Mouse (Mus musculus): ENCODE measurements around the gene Ccdc155.

The Ccdc155 gene

DNA sequence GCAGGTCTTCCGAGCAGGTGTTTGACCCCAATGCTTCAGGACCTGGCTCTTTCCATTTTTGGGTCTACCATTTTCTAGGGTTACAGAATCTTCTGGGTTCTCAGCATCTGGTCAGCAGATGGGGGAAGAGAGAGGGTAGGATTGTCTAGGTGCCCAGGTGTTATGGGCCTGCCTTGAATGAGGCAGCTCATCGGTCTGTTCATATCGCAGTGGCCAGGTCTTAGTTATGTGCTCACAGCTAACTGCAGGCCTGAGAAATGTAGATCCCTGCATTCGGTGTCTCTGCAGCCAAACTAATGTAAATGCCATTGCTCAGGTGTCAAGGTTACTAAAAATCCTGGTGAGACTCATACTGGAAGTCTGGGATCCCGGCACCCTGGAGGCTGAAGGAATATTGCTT lies 21.7 kb upstream of the Ccdc155 start:
- DNase-seq (ENCODE audit: low spot score in 2 of 2), result no peak

DNA sequence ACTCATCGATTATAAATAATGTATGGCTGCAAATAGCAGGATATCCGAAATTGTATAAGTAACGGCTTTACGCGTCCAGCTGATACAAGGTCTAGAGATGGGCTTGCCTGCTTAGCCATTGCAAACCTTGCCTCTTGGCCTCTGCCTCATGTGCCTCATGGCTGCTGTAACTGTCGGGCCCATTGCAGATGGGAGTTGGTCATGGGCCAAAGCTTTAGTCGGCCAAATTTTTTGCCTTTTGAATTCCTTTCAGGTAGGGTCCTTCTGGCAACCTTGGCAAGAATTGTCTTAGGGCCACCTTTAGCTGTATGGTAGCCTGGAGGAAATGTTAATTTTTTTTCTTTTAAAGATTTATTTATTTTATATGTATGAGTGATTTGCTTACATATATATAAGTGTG lies 20.1 kb upstream of the Ccdc155 start:
- no peak for DNase-seq (ENCODE audit: low spot score in 2 of 2)

DNA sequence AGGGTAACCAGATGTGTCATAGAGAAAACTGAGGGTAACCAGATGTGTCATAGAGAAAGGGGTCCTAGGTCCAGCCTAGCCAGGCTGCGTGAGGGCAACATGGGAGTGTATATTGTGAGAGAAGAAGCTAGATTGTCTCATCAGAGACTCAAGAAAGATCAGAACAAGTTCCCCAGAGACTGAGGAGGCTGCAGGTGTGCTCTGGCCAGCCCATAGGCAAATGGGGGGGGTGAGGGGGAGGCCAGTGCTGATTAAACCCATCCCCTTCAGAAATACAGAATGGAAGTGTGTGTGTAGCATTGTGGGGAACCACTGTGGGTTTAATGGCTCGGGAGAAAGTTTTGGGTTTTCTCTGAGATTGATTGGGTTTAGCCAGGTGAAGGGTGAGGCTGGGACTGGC lies 17.0 kb upstream of the Ccdc155 start:
- no peak for DNase-seq (ENCODE audit: low spot score in 2 of 2)

DNA sequence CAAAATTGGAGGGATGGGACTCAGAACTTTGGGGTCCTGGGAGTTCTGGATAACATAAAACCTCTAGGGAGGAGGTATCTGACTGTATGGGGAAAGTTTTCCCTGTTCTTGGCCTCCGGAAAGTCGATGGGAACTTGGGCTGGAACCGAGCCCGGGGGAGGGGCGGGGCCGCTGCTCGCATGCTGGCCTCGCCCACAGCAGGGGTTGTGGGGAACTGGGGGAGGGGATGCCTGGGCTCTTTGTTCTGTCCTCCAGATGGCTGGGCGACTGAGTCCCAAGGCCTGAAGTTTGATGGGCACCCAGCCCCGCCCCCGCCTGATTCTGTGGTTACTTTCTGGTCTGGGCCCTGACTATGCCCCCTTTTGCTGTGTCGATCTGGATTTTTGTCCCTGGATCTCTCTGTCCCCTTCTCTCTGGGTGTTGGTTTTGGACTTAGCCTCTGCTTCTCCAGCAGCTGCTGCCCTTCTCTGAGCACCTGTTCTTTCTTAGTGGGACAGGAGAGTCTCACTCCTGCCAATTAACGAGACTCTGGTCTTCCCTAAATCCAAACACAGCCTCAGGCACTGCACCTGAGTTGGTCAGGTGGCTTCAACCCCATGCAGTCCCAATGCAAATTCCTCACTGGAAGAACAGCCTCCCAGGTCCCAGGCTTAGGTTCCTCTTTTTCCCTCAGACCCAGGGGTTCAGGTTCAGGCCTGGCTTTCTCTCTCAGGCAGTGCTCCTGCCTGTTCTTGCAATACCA lies 11.9 kb upstream of the Ccdc155 start:
- DNase-seq (ENCODE audit: low spot score in 2 of 2), result peak in 1 of 2 experiments; percentile 48

DNA sequence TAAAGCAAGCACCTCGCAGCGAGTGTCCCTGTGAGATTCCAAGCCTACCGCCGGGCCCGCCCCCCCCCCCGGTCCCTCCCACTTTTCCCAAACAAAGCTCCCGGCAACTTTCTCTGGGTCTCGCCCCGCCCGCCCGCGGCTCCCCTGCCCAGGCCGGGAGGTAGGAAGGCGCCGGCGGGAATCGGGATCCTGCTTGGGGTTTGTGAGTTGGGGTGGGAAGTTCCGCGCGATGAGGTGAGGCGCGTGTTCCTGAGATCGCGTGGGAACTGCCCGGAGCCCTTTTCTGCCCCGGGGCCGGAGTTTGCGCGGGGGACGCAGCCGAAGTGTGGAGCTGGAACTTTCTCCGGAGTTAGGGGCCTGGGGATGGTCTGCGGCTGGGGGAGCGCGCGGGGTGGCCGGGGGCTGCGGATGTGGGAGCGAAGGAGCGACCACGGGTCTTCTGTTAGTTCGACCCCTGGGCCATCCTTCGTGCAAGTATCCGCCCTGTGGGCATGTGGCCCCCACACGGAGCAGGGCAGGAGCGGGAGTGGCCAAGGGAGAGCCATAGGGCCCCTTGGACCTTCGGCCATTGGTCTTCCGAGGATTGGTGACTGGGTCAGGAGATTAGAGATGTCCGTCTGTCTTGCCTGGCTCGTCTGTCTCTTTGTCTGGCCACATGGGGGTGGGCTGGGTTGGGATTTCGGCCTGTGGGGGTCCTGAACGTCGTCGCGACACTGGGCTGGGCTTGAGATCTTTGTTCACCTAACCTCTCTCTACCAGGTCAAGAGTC lies 11.2 kb upstream of the Ccdc155 start, which contains the start of gene Tead2:
Tead2 (plus strand) TSS at position 81 of the 769 bp plus-strand sequence.
- DNase-seq (ENCODE audit: low spot score in 2 of 2), result peak in 1 of 2 experiments; percentile 38

DNA sequence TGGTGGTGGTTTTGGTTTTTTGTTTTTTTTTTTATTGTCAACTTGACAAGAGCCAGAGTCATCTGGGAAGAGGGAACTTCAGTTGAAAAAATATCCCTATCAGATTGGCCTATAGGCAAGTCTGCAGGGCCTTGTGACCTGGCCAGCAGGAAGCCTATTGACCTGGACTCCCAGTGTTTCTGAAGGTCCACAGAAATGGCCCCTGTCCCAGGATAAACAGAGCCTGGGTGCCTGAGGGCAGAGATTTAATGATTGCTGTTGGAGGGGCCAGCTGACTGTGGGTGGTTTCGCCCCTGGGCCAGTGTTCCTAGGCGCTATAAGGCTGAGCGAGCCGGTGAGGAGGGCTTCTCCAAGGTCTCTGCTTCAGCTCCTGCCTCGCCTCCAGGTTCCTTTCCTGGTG lies 9.0 kb upstream of the Ccdc155 start:
- DNase-seq (ENCODE audit: low spot score in 2 of 2), result no peak

DNA sequence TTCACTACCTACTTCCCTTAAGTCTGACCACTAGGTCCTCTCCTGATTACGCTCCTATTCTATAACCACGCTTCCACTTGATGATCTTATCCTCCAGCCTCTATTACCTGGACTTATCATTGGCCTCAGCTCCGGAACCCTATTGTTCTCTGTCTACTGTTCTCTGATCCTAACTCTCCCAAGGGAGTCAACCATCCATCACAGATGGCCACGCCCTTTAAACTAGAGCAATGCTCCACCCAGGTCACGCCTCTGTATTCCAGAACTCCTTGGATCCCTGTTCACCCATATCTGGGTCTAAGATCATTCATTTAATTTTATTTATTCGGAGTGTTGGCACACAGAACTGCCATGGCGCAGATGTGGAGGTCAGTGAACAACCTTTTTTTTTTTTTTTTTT lies 7.7 kb upstream of the Ccdc155 start:
- DNase-seq (ENCODE audit: low spot score in 2 of 2), result no peak

DNA sequence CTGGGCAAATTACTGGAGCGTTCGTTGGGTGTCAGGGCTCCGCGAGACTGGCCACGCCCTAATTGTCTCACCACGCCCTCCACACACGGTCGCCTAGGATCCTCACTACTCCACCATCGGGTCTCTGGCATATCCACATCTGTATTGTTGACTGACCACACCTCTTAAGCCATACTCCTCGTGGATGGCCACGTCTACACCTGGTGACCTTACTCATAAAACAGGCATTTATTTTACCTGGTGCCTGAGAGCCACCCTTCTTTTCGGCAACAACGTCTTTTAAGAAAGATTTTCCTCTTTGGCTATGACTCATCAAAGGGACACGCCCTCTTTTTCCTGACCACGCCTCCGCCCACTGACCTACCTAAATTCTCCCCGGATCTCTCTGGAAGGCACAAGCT lies 7.2 kb upstream of the Ccdc155 start, which contains the start of gene Dkkl1:
Dkkl1 (minus strand) TSS at position 297 of the 401 bp plus-strand sequence.
- DNase-seq (ENCODE audit: low spot score in 2 of 2), result peak in 1 of 2 experiments; percentile 15

DNA sequence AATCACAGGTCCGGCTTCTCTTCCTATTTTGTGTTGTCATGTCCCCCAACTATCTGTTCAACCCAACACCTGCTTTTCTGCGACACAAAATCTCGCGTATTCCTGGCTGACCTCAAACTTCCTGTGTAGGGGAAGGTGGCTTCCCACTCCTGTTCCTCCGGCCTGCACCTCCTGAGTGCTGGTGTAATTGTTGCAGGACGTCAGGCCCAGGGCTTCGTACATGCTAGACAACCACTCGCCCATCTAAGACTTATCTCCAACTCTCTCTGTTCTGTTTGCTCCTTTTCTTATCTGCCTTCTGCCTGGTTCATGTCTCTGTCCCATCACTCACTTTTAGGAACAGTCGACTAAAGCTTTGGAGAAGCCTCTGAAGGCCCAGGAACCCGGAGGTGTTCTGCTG lies 6.4 kb upstream of the Ccdc155 start:
- no peak for DNase-seq (ENCODE audit: low spot score in 2 of 2)

DNA sequence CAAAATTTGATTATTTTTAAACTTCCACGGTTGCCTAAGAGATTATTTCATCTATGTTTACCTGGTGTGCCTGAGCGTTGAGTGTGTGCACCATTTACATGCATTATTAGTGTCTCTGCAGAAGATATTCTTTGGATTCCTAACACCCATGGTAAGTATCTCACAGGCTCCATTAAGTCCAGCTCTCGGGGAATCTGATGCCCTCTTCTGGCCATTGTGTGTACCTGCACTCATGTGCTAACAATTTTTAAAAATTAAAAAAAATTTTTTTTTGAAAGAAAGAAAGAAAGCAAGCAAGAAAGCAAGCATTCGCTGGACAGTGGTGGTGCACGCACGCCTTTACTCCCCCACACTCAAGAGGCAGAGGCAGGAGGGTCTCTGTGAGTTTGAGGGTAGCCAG lies 3.6 kb upstream of the Ccdc155 start:
- no peak for DNase-seq (ENCODE audit: low spot score in 2 of 2)

DNA sequence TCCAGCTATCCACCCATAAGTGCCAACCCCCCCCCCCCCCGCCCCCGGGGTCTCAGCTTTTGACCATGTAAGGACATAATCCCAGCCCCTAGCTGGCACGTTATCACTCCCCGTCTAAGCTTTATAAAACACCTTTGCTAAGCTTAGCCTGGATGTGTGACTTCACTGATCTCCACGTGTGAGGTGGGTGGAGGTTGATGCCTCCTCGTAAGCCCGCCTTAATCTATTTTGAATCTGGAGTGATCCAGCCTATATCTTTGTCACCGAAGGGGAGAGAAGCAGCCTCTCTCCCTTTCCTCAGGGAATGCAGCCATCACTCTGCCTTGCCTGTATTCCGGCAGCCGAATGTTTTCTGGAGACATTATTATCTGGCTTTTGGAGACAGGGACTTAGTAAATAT lies 2.0 kb downstream of the Ccdc155 start:
- DNase-seq (ENCODE audit: low spot score in 2 of 2), result no peak

DNA sequence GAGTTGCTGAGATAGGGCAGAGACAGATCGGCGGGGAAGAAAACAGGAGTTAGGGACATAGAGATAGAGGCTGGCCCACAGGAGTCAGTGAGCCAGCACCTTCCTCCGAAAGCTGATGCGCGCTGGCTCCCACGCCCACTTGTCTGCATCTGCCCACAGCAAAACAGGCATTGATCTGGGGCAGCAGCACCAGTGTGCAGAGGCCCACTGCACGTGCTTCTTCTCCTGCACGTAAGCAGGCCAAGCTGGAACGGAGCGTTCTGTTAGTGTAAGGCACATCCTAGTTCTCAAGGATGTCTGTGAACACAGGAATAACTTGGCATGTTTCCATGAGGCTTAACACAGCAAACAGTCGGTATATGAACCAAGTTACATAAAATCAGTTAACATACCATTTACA lies 5.7 kb downstream of the Ccdc155 start:
- DNase-seq (ENCODE audit: low spot score in 2 of 2), result no peak

DNA sequence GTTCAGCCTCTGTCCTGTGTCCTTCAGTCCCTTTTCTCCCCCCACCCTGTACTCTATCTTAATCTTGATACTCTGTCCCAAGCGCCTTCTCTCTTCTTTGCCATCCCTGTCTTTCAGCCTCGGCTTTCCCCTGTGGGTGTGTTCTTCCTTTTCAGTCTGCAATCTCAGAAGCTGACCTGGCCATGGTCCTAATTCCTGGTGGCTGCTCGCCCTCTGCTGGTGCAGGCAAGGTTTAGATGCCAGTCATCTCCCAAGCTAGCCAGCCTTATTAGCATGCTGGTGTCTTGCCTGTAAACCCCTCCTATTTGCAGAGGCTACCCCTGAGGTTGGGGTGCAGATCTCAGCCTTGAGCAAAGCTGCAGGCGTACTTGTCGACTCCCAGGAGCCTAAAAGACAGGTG lies 6.3 kb downstream of the Ccdc155 start:
- DNase-seq (ENCODE audit: low spot score in 2 of 2), result peak; percentile 59 to 76

DNA sequence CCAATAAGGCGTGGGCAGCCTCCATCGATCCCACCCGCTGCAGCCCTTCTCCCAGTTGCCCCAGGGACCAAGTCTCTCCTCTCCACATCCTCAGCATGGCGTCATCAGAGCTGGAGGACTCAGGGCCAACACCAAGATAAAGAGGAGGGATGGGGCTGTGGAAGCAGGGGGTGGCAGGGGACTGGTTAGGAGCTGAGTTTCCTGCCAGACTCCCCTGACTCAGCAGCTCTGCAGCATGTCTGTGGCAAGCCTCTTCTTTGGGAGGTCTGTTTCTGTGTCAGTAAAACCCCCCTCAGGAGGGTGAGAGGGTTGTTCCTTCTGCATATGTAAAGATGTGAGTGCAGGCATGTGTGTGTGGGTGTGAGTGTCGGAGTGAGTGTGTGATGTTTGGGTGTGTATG lies 7.7 kb downstream of the Ccdc155 start:
- DNase-seq (ENCODE audit: low spot score in 2 of 2), result no peak

DNA sequence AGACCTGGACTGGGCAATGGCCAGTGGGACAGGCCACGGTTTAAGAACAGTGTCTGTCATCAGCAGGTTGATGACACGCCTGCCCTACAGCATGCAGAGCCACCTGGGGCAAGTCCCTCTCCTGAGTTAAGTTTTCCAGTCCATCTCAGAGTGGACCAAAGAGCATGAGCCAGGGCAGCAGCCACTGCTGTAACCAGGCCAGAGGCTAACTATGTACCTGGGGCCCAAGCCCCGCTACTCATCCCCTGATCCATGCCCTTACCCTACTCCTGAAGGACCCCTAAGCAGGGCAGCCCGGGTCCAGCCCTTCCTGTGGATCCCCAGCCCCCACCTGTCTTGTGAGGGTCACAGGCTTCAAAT lies 8.5 kb downstream of the Ccdc155 start:
- DNase-seq (ENCODE audit: low spot score in 2 of 2), result no peak

DNA sequence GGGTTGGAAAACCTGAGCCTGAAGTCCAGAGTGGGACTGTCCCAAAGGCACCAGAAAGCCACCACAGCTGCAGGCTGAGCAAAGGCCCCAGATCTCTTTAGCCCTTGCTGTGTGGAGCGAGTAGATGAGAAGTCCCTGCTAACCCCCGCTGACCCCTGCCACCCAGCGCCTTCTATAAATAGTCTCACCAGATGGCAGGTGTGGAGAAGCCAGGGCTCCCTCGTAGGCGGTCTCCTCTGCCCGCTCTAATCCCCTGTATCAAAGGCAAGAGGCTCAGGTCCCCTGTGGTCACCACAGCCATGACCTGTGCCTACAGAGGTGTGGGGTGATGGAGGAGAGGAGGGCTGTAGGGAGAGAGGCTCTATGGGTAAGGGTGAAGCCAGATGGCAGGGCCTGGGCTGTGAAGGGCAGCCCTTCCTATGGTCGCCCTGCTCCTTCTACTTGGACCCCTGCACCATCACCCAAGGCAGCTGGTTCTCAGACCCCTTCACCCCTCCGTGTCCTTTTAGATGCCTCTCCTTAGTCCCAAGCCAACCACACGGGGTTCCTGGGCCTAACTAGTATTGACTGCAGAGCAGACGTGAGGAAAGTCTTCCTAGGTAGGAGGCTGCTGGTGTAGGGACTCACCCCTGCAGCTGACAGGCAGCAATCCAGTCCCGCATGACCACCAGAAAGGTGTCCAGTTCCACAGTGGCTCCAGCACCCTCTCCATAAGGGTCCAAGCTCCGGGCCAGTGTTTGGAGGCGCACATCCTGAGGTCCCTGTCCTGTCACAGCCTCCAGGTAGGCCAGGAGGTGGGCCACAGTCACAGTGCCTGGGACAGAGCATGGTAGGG lies 9.1 kb downstream of the Ccdc155 start:
- no peak for DNase-seq (ENCODE audit: low spot score in 2 of 2)

DNA sequence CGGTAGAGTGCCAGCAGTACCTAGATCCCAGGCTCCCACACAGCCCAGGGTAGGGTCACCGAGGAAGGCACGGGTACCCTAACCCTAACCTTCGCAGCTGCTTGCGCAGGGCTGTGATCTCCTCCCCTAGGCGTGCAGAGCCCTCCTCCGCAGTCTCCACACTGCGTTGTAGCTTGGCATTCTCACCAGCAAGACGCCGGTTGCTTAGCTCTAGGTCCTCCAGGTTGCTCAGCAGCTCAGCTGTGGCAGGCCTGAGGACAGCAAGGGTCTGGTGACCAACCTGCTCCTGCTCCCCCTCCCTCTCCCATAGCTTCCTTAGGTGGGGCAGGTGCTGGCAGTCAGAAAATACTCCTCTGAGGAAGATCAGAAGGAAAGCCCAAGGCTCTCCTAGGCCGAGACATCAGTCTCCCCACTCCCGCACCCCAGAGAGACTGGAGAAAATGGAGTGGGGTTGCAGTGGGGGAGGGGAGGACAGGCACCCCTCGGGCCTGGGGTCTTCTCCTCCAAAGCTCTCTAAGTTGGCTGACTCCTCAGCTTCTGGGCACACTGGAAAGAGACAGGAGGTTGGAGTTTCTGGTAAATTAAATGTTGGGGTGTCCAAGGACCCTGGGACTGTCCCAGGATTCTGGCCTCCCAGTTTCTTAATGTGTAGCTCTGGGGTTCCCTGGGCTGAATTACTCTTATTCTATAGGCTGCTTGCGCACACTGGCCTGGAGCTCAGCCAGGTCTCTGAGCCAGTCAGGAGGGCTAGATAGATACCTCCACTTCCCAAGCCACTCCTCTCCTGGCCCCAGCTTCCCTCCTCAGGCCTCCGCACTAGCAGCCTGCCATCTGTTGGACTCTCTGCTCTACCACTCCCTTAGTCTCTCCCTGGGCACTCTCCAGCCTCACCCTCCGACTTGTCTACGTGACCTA lies 10.6 kb downstream of the Ccdc155 start:
- DNase-seq (ENCODE audit: low spot score in 2 of 2), result no peak

DNA sequence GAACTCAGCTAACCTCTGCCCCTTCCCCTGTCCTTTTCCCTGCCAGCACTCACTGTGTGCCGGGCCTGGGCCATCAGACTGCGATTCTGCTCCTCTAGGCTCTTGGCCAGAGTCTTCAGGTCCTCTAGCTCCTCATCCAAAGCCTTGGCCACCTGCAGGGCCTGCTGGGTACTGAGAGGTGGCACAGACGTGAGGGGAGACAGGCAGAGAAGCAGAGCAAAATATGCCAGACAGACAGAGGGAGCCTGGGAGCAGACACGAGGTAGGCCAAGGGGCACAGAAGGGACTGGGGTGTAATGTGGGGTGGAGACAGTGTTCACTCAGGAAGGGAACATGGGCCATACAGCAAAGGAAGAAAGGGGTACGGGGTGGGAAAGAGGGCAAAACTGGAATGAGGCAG lies 11.3 kb downstream of the Ccdc155 start:
- no peak for DNase-seq (ENCODE audit: low spot score in 2 of 2)

DNA sequence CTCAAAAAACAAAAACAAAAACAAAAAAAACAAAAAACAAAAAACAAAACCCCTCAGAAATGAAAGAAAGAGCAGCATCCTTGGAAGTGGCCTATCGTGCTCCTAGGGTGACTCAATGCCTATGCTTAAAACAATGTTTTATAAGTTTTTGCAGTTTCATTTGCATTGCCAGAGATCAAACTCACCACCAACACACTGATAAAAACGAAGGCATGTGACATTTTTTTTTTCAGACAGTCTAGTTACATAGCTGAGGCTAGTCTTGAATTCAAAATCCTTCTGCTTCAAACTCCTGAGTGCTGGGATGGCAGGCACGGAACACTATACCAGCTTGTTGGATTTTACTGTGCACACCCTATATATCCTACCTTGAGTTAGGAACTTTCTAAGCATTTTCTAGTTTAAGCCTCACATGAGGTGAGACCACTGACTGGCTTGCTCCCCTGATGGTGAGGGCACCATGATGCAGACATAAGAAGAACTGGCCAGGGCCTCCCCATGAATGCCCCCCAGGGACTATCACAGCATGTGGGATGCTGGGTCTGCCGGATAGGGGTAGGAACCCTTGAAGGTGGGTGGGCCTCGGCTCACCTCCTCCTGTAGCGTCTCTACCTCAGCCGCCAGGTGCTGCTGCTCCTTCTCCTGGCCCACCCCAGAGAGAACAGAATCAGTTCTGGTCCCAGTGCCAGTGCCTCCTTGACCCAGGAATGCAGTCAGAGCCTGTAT lies 11.9 kb downstream of the Ccdc155 start:
- no peak for DNase-seq (ENCODE audit: low spot score in 2 of 2)

DNA sequence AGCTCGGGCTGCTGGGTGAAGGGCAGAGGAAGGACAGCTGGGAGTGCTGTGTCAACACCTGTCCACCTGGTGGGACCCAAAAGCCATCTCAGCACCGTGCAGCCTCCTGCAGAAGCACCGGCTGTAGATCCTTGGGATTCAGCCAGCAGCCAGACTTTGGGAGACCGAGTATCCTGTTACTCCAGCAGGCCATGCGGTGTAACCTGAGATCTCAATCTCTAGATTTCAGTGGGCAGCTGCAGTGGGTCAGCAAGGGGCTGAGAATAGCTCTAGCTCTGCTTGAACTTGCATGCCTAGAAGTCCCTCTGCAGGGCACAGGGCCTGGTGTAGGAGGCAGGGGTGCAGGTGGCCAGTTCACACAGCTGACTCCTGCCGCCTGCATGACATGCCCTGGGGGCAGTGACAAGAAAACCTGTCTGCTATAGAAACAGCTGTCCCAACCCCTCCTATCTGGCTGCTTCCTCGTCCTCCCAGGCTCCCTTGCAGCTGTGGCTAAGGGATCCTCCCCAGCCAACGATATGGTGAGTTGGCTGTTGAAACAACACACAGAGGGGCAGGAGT lies 12.8 kb downstream of the Ccdc155 start:
- no peak for DNase-seq (ENCODE audit: low spot score in 2 of 2)

Data from urinary bladder, postnatal 36 days (tissue).